Mouse (Mus musculus) MEL (cell line): Measurements from ENCODE around the gene Cnih2. TPM values are rescaled to one million over a fixed set of nuclear protein-coding genes. Genes with fewer than 3 reads are reported as not detected.
A peak's percentile ranks its signal among the peaks of the same experiment; 100 is the strongest.

Source experiments
- DNase-seq: peaks from one replicate; pipeline ENCODE4 v3.0.0; 2011; ENCODE audit warnings: low read depth, low spot score
- H3K27ac ChIP-seq: 2 replicates; pipeline ENCODE4 v1.5.1; 2012; ENCODE audit warnings: low read depth, mild to moderate bottlenecking, control low read depth, low read length, moderate library complexity; ENCODE audit not compliant: control insufficient read depth
- H3K27me3 ChIP-seq, 2 experiments: fragments of 150-350 bp in 1 of 2; sonication (generic) in 1 of 2; 2 replicates each; pipeline ENCODE4 v1.6.1; 2012; ENCODE audit warnings: low read length in 2 of 2, mild to moderate bottlenecking in 2 of 2, improper control_type of control experiment in 1 of 2, moderate library complexity in 1 of 2; ENCODE audit not compliant: insufficient read depth in 2 of 2, control insufficient read depth in 1 of 2
- H3K36me3 ChIP-seq, 2 experiments: 2 replicates each; pipeline ENCODE4 v1.6.1; 2012 to 2014; ENCODE audit warnings: low read length in 2 of 2, improper control_type of control experiment in 1 of 2, inconsistent platforms in 1 of 2, mild to moderate bottlenecking in 1 of 2; ENCODE audit not compliant: insufficient read depth in 2 of 2, control insufficient read depth in 1 of 2
- H3K4me1 ChIP-seq, 2 experiments: fragments of 150-350 bp in 1 of 2; sonication (generic) in 1 of 2; 2 replicates each; pipeline ENCODE4 v1.6.1; 2012; ENCODE audit warnings: low read length in 2 of 2, improper control_type of control experiment in 1 of 2, mild to moderate bottlenecking in 1 of 2; ENCODE audit not compliant: insufficient read depth in 2 of 2, control insufficient read depth in 1 of 2
- H3K4me3 ChIP-seq, 2 experiments: fragments of 150-350 bp in 1 of 2; sonication (generic) in 1 of 2; 2 replicates each; pipeline ENCODE4 v1.5.1; 2012; ENCODE audit warnings: low read depth in 2 of 2, low read length in 2 of 2, mild to moderate bottlenecking in 2 of 2, moderate library complexity in 2 of 2, control low read depth in 1 of 2, improper control_type of control experiment in 1 of 2; ENCODE audit not compliant: control insufficient read depth in 1 of 2, insufficient read depth in 1 of 2
- H3K79me2 ChIP-seq: 2 replicates; pipeline ENCODE4 v1.6.1; 2012; ENCODE audit warnings: mild to moderate bottlenecking, low read length, moderate library complexity; ENCODE audit not compliant: control insufficient read depth, poor library complexity, insufficient read depth
- H3K9ac ChIP-seq: 2 replicates; pipeline ENCODE4 v1.6.1; 2012; ENCODE audit warnings: low read depth, mild to moderate bottlenecking, control low read depth, low read length, moderate library complexity; ENCODE audit not compliant: control insufficient read depth, poor library complexity, severe bottlenecking
- H3K9me3 ChIP-seq: fragments of 150-350 bp; sonication (generic); replicated peaks from 2 replicates; pipeline ENCODE4 v1.6.1; 2012; ENCODE audit warnings: mild to moderate bottlenecking, low read length, improper control_type of control experiment, moderate library complexity; ENCODE audit not compliant: insufficient read depth
- CHD1 ChIP-seq: IDR thresholded peaks from 2 replicates; pipeline ENCODE4 v1.6.1; 2012; ENCODE audit warnings: low read depth, mild to moderate bottlenecking, inconsistent platforms, low read length, improper control_type of control experiment
- CHD2 ChIP-seq: IDR thresholded peaks from 2 replicates; pipeline ENCODE4 v1.6.1; 2011; ENCODE audit warnings: low read length, improper control_type of control experiment
- CTCF ChIP-seq, 3 experiments: IDR thresholded peaks in 2 of 3; conservative IDR thresholded peaks in 1 of 3; 2 replicates each; pipeline ENCODE4 v1.5.1; 2011 to 2012; ENCODE audit warnings: low read length in 3 of 3, low read depth in 2 of 3, mild to moderate bottlenecking in 2 of 3, improper control_type of control experiment in 1 of 3, inconsistent platforms in 1 of 3, mixed read lengths in 1 of 3, moderate library complexity in 1 of 3; ENCODE audit not compliant: control insufficient read depth in 1 of 3, insufficient read depth in 1 of 3, poor library complexity in 1 of 3, severe bottlenecking in 1 of 3
- E2F4 ChIP-seq: IDR thresholded peaks from 2 replicates; pipeline ENCODE4 v1.6.1; 2011; ENCODE audit warnings: low read depth, low read length, improper control_type of control experiment, borderline replicate concordance
- GABPA ChIP-seq: IDR thresholded peaks from 2 replicates; pipeline ENCODE4 v1.6.1; 2012; ENCODE audit warnings: low read depth, mild to moderate bottlenecking, inconsistent platforms, low read length, improper control_type of control experiment, moderate library complexity
- GATA1 ChIP-seq: IDR thresholded peaks from 2 replicates; pipeline ENCODE4 v1.6.1; 2011; ENCODE audit warnings: low read depth, low read length, improper control_type of control experiment
- HCFC1 ChIP-seq: IDR thresholded peaks from 2 replicates; pipeline ENCODE4 v1.6.1; 2012; ENCODE audit warnings: low read depth, mild to moderate bottlenecking, inconsistent platforms, low read length, improper control_type of control experiment, moderate library complexity
- JUND ChIP-seq: IDR thresholded peaks from 2 replicates; pipeline ENCODE4 v1.6.1; 2011; ENCODE audit warnings: low read depth, mild to moderate bottlenecking, improper control_type of control experiment, low read length
- KAT2A ChIP-seq: conservative IDR thresholded peaks from 2 replicates; pipeline ENCODE4 v1.6.1; 2012; ENCODE audit warnings: low read depth, low read length, improper control_type of control experiment, inconsistent platforms
- MAX ChIP-seq: IDR thresholded peaks from 2 replicates; pipeline ENCODE4 v1.6.1; 2011; ENCODE audit warnings: low read length, improper control_type of control experiment
- MAZ ChIP-seq: IDR thresholded peaks from 2 replicates; pipeline ENCODE4 v1.6.1; 2012; ENCODE audit warnings: low read depth, mild to moderate bottlenecking, inconsistent platforms, low read length, improper control_type of control experiment
- MXI1 ChIP-seq: IDR thresholded peaks from 2 replicates; pipeline ENCODE4 v1.6.1; 2011; ENCODE audit warnings: mild to moderate bottlenecking, low read depth, low read length, improper control_type of control experiment
- MYB ChIP-seq: IDR thresholded peaks from 2 replicates; pipeline ENCODE4 v1.6.1; 2011; ENCODE audit warnings: mild to moderate bottlenecking, low read depth, low read length, improper control_type of control experiment
- MYC ChIP-seq: IDR thresholded peaks from 2 replicates; pipeline ENCODE4 v1.6.1; 2011; ENCODE audit warnings: low read depth, mild to moderate bottlenecking, low read length, improper control_type of control experiment, moderate library complexity
- NELFE ChIP-seq: IDR thresholded peaks from 2 replicates; pipeline ENCODE4 v1.6.1; 2011; ENCODE audit warnings: low read depth, low read length, improper control_type of control experiment
- NRF1 ChIP-seq: IDR thresholded peaks from 2 replicates; pipeline ENCODE4 v1.6.1; 2014; ENCODE audit warnings: low read depth, mild to moderate bottlenecking, inconsistent platforms, low read length, improper control_type of control experiment, moderate library complexity; ENCODE audit not compliant: poor library complexity, insufficient read depth, severe bottlenecking
- POLR2AphosphoS2 ChIP-seq: IDR thresholded peaks from 2 replicates; pipeline ENCODE4 v1.6.1; 2011; ENCODE audit warnings: low read length, improper control_type of control experiment
- POLR2AphosphoS5 ChIP-seq: IDR thresholded peaks from 2 replicates; pipeline ENCODE4 v1.6.1; 2012; ENCODE audit warnings: low read depth, borderline replicate concordance, mild to moderate bottlenecking, inconsistent platforms, low read length, moderate library complexity, mixed read lengths
- RAD21 ChIP-seq: IDR thresholded peaks from 2 replicates; pipeline ENCODE4 v1.6.1; 2011; ENCODE audit warnings: mild to moderate bottlenecking, low read depth, low read length, improper control_type of control experiment
- RCOR1 ChIP-seq: IDR thresholded peaks from 2 replicates; pipeline ENCODE4 v1.6.1; 2012; ENCODE audit warnings: low read depth, mild to moderate bottlenecking, inconsistent platforms, low read length, improper control_type of control experiment
- SIN3A ChIP-seq: IDR thresholded peaks from 2 replicates; pipeline ENCODE4 v1.6.1; 2012; ENCODE audit warnings: low read length, improper control_type of control experiment, inconsistent platforms
- SMC3 ChIP-seq: IDR thresholded peaks from 2 replicates; pipeline ENCODE4 v1.6.1; 2011; ENCODE audit warnings: low read depth, low read length, improper control_type of control experiment
- TBP ChIP-seq: IDR thresholded peaks from 2 replicates; pipeline ENCODE4 v1.8.0; 2011; ENCODE audit warnings: low read depth, low read length, improper control_type of control experiment
- TCF12 ChIP-seq: IDR thresholded peaks from 2 replicates; pipeline ENCODE4 v1.6.1; 2014; ENCODE audit warnings: low read depth, mild to moderate bottlenecking, inconsistent platforms, low read length, improper control_type of control experiment, moderate library complexity
- UBTF ChIP-seq: IDR thresholded peaks from 2 replicates; pipeline ENCODE4 v1.6.1; 2012; ENCODE audit warnings: low read depth, mild to moderate bottlenecking, inconsistent platforms, low read length, improper control_type of control experiment, moderate library complexity, borderline replicate concordance; ENCODE audit not compliant: insufficient read depth
- USF1 ChIP-seq: IDR thresholded peaks from 2 replicates; pipeline ENCODE4 v1.6.1; 2014; ENCODE audit warnings: low read depth, mild to moderate bottlenecking, inconsistent platforms, low read length, improper control_type of control experiment, moderate library complexity
- USF2 ChIP-seq, 2 experiments: IDR thresholded peaks; 2 replicates each; pipeline ENCODE4 v1.6.1; 2011 to 2012; ENCODE audit warnings: improper control_type of control experiment in 2 of 2, low read length in 2 of 2, borderline replicate concordance in 1 of 2, inconsistent platforms in 1 of 2, low read depth in 1 of 2, mild to moderate bottlenecking in 1 of 2; ENCODE audit not compliant: insufficient read depth in 1 of 2
- ZC3H11A ChIP-seq: IDR thresholded peaks from 2 replicates; pipeline ENCODE4 v1.6.1; 2012; ENCODE audit warnings: low read depth, mild to moderate bottlenecking, inconsistent platforms, low read length, improper control_type of control experiment
- polyA plus RNA-seq, 2 experiments: library from polyadenylated mRNA; stranded (reverse) in 1 of 2; unstranded in 1 of 2; fragments of >175 nt in 1 of 2; fragments of >200 nt in 1 of 2; gene quantifications; 2 replicates each; pipeline versions ENCODE4 v1.2.1 to v1.2.4; 2012; ENCODE audit warnings: low replicate concordance in 2 of 2, low read depth in 1 of 2; ENCODE audit not compliant: insufficient read length in 2 of 2, insufficient read depth in 1 of 2, missing spikeins in 1 of 2
- total RNA-seq: library from RNA; depleted of rRNA; stranded (reverse); fragments of 300-350 nt; gene quantifications from 2 replicates; pipeline ENCODE4 v1.2.3, GENCODE M21; 2012

Gene Cnih2
- total and polyA plus RNA-seq, 3 experiments = 1.0 to 2.7 TPM; not detected in 1

- DNase-seq = no peak
- TF ChIP-seq RCOR1 (no peak), CTCF (IDR thresholded peaks at IDR 0.05 in 2 of 3, conservative IDR thresholded peaks at IDR 0.05 in 1 of 3; ENCODE audit: control insufficient read depth in 1 of 3, insufficient read depth in 1 of 3, low read depth in 2 of 3, low read length in 3 of 3, poor library complexity in 1 of 3, severe bottlenecking in 1 of 3) (no peak), JUND (no peak), USF1 (no peak), ZC3H11A (no peak), NELFE (no peak), RAD21 (no peak), CHD1 (no peak), MYC (no peak), GATA1 (no peak), MAX (no peak), HCFC1 (no peak), UBTF (no peak), TCF12 (no peak)
- H3K9ac ChIP-seq = peak overlapping the region; percentile 83
- no peaks in the 10 kb centered on the region; a peak in 1 of 4 replicates for H3K36me3 ChIP-seq
- H3K27ac ChIP-seq = no peak overlapping the region
- peaks cover 5 to 13% of the 10 kb centered on the region in 2 experiments for H3K27me3 ChIP-seq
- peak overlapping the region in 1 of 2 experiments; percentile 98; a peak in 2 of 4 replicates for H3K4me3 ChIP-seq
- H3K9me3 ChIP-seq = no peaks in the 10 kb centered on the region
- H3K4me1 ChIP-seq = peaks cover 0 to 18% of the 10 kb centered on the region in 2 experiments; a peak in 1 of 4 replicates
- H3K79me2 ChIP-seq = peaks cover 3% of the 10 kb centered on the region; the same call in 1 of the 2 replicates
These were observed 9.0 kb downstream of the Cnih2 start for GRCm38 (mm10) chr19:5089324-5089723.

- H3K27me3 ChIP-seq = peaks cover 5 to 15% of the 10 kb centered on the region in 2 experiments
- peak within 1 kb of the TSS; percentile 62 for H3K27ac ChIP-seq
- peaks cover 3% of the 10 kb centered on the region; the same call in 1 of the 2 replicates for H3K79me2 ChIP-seq
- peak; percentile 100 for DNase-seq
- peaks cover 0 to 11% of the 10 kb centered on the region in 2 experiments; a peak in 1 of 4 replicates for H3K4me1 ChIP-seq
- peak within 1 kb of the TSS; percentile 98 for H3K4me3 ChIP-seq
- H3K9ac ChIP-seq = peak within 1 kb of the TSS; percentile 83
- H3K9me3 ChIP-seq = no peaks in the 10 kb centered on the region
- no peaks in the 10 kb centered on the region; a peak in 1 of 4 replicates for H3K36me3 ChIP-seq
- TF ChIP-seq USF2 (IDR thresholded peaks at IDR 0.05; ENCODE audit: borderline replicate concordance in 1 of 2, insufficient read depth in 1 of 2, low read depth in 1 of 2, low read length in 2 of 2) = no peak
- no peak for TF ChIP-seq POLR2AphosphoS5
- peak; percentile 90 for TF ChIP-seq HCFC1
- no peak for TF ChIP-seq E2F4
- peak; percentile 73 for TF ChIP-seq KAT2A
- 0 out of 2 replicates have a peak, but pooled peaks have one; percentile 44 for TF ChIP-seq POLR2AphosphoS2
- TF ChIP-seq MXI1 = peak; percentile 98
- peak; percentile 100 for TF ChIP-seq SIN3A
- peak; percentile 44; the same call in 1 of the 2 replicates for TF ChIP-seq MAX
- no peak for TF ChIP-seq ZC3H11A
- peak; percentile 63 for TF ChIP-seq TBP
- no peak for TF ChIP-seq UBTF
- peak; percentile 82 for TF ChIP-seq NRF1
- peak; percentile 74 for TF ChIP-seq CHD2
- peak; percentile 9; the same call in 1 of the 2 replicates for TF ChIP-seq RAD21
- TF ChIP-seq GATA1 = 0 out of 2 replicates have a peak, but pooled peaks have one; percentile 2
- no peak for TF ChIP-seq TCF12
- no peak for TF ChIP-seq MYB
- peak; percentile 53 for TF ChIP-seq SMC3
- peak; percentile 39 to 62 (median 59) for TF ChIP-seq CTCF (IDR thresholded peaks at IDR 0.05 in 2 of 3, conservative IDR thresholded peaks at IDR 0.05 in 1 of 3; ENCODE audit: control insufficient read depth in 1 of 3, insufficient read depth in 1 of 3, low read depth in 2 of 3, low read length in 3 of 3, poor library complexity in 1 of 3, severe bottlenecking in 1 of 3)
- TF ChIP-seq GABPA = no peak
- TF ChIP-seq MAZ = peak; percentile 93
These were observed 10.2 kb downstream of the Cnih2 start, which contains the start of gene Yif1a for GRCm38 (mm10) chr19:5087884-5088728. Gene Yif1a (plus strand): TSS chr19:5088538.
